18 mouse cellular contexts compared by ENCODE assay signal in the genomic region with DNA sequence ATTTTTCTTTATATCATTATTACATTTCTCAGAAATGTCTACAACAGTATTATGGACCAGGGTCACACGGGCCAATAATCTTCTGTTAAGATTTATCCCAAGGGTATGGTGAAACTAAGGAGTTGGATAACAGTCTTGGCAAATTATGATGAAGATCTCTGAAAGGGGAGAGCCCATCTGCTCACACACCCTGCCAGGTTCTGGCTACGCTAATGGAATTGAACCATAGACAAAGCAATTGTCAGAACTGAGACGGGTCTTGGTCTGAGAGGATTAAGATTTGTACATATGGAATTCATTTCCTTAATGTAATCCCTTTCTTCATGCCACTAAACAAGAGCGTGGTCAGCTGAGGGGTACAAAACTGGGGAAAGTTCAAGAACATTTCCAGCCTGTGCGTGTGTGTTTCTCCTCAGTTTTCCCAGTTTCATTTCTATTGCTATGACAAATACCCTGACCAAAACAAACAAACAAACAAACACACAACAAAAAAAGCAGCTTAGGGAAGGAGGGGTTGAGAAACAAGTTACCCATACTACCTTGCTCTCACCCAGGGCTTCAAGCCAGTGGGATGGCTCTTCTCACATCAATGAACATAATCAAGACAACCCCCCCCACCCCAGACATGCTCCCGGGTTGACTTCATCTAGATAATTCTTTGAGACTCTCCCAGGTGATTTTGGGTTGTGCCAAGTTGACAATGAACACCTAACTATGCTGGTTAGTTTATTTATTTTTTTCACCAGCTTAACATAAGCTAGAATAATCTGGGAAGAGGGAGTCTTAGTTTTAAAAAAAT.
DNase-seq lines count a peak whose midpoint lies in the region; ATAC-seq and TF ChIP-seq lines count a peak whose summit lies in the region.
"Had no signal": no experiment of that assay in that cellular context is flagged by ENCODE, and none has a peak within 500 bp of the region (broad histone marks: within the 10 kb centered on the region; RNA-seq: fewer than 3 reads in every experiment).

No protein-coding gene starts in this region.

- H3K27ac ChIP-seq in hindbrain, postnatal 0 days: no peak overlapping the region
- H3K27ac ChIP-seq in hindbrain, embryonic 10.5 days: no peak overlapping the region
- no peak overlapping the region for H3K27ac ChIP-seq in midbrain, postnatal 0 days (ENCODE audit: low read depth, low read length)
- no peak overlapping the region for H3K27ac ChIP-seq in midbrain, embryonic 16.5 days (ENCODE audit: low read length)
- H3K27ac ChIP-seq: heart, embryonic 10.5 days; hindbrain, embryonic 13.5 days; intestine, embryonic 15.5 days had no signal

- H3K9ac ChIP-seq in hindbrain, postnatal 0 days (replicated peaks; ENCODE audit: low read length): no peak overlapping the region
- H3K9ac ChIP-seq in midbrain, postnatal 0 days (replicated peaks; ENCODE audit: low read length, poor library complexity, severe bottlenecking): no peak overlapping the region
- no peak overlapping the region for H3K9ac ChIP-seq in midbrain, embryonic 16.5 days (ENCODE audit: low read depth, low read length)
- H3K9ac ChIP-seq: hindbrain, embryonic 13.5 days; intestine, embryonic 15.5 days had no signal

- TF ChIP-seq CTCF in hindbrain, postnatal 0 days (IDR thresholded peaks at IDR 0.05; ENCODE audit: low read depth): no peak
- TF ChIP-seq CTCF in midbrain, postnatal 0 days (IDR thresholded peaks at IDR 0.05): no peak
- no peak for TF ChIP-seq CTCF in brain, embryonic 14.5 days (IDR thresholded peaks at IDR 0.05; ENCODE audit: borderline replicate concordance, extremely low read depth, insufficient read depth, insufficient read length)

- no peaks in the 10 kb centered on the region for H3K27me3 ChIP-seq in hindbrain, postnatal 0 days (ENCODE audit: insufficient read depth, low read length)
- no peaks in the 10 kb centered on the region for H3K27me3 ChIP-seq in hindbrain, embryonic 10.5 days (ENCODE audit: insufficient read depth, poor library complexity, severe bottlenecking)
- no peaks in the 10 kb centered on the region for H3K27me3 ChIP-seq in midbrain, postnatal 0 days (ENCODE audit: insufficient read depth, low read length)
- H3K27me3 ChIP-seq in midbrain, embryonic 16.5 days (ENCODE audit: control insufficient read depth, insufficient read depth, low read depth, low read length): no peaks in the 10 kb centered on the region
- H3K27me3 ChIP-seq: intestine, embryonic 15.5 days had no signal

- no peaks in the 10 kb centered on the region for H3K36me3 ChIP-seq in hindbrain, postnatal 0 days (ENCODE audit: insufficient read depth, low read length)
- H3K36me3 ChIP-seq in hindbrain, embryonic 10.5 days: no peaks in the 10 kb centered on the region
- H3K36me3 ChIP-seq in midbrain, postnatal 0 days (ENCODE audit: insufficient read depth, low read length): no peaks in the 10 kb centered on the region
- H3K36me3 ChIP-seq in midbrain, embryonic 16.5 days (ENCODE audit: control insufficient read depth, insufficient read depth, low read length): no peaks in the 10 kb centered on the region
- H3K36me3 ChIP-seq: G1E; heart, embryonic 10.5 days; hindbrain, embryonic 13.5 days; intestine, embryonic 15.5 days had no signal

- no peak overlapping the region for H3K4me3 ChIP-seq in hindbrain, postnatal 0 days (ENCODE audit: low read length)
- no peak overlapping the region for H3K4me3 ChIP-seq in hindbrain, embryonic 10.5 days
- H3K4me3 ChIP-seq in midbrain, postnatal 0 days (ENCODE audit: low read depth, low read length): no peak overlapping the region
- no peak overlapping the region for H3K4me3 ChIP-seq in midbrain, embryonic 16.5 days (ENCODE audit: low read depth, low read length)
- H3K4me3 ChIP-seq: heart, embryonic 10.5 days; hindbrain, embryonic 13.5 days; intestine, embryonic 15.5 days had no signal

- TF ChIP-seq POLR2A in brain, embryonic 14.5 days (IDR thresholded peaks at IDR 0.05; ENCODE audit: borderline replicate concordance, extremely low read depth, insufficient read depth, insufficient read length, poor library complexity, severe bottlenecking): no peak

- H3K4me1 ChIP-seq in hindbrain, postnatal 0 days (ENCODE audit: insufficient read depth, low read length): 0 out of 2 replicates have a peak, but pooled peaks cover 4% of the 10 kb centered on the region
- H3K4me1 ChIP-seq in hindbrain, embryonic 10.5 days (replicated peaks): peaks cover 15% of the 10 kb centered on the region
- no peaks in the 10 kb centered on the region for H3K4me1 ChIP-seq in midbrain, postnatal 0 days (ENCODE audit: insufficient read depth, low read length)
- H3K4me1 ChIP-seq in midbrain, embryonic 16.5 days (ENCODE audit: control insufficient read depth, insufficient read depth, low read length): peaks cover 7% of the 10 kb centered on the region
- H3K4me1 ChIP-seq: intestine, embryonic 15.5 days had no signal

- no peak overlapping the region for H3K4me2 ChIP-seq in hindbrain, postnatal 0 days (ENCODE audit: low read depth, low read length)
- H3K4me2 ChIP-seq in midbrain, postnatal 0 days (ENCODE audit: low read depth, low read length, poor library complexity, severe bottlenecking): no peak overlapping the region
- no peak overlapping the region for H3K4me2 ChIP-seq in midbrain, embryonic 16.5 days (ENCODE audit: low read length)
- H3K4me2 ChIP-seq: hindbrain, embryonic 13.5 days; intestine, embryonic 15.5 days had no signal

- ATAC-seq in hindbrain, postnatal 0 days: no peak
- no peak for ATAC-seq in midbrain, postnatal 0 days (ENCODE audit: low FRiP score)
- no peak for ATAC-seq in midbrain, embryonic 16.5 days
- ATAC-seq: CD4-positive, CD25-positive, alpha-beta regulatory T cell, adult 4 months; forebrain, embryonic 16.5 days; intestine, embryonic 15.5 days had no signal

- peak; percentile 39 for DNase-seq in hindbrain, postnatal 0 days (ENCODE audit: low spot score)
- no peak for DNase-seq in hindbrain, embryonic 10.5 days (ENCODE audit: low spot score)
- peak; percentile 53 for DNase-seq in midbrain, postnatal 0 days (ENCODE audit: low spot score)
- DNase-seq in brain, embryonic 14.5 days (ENCODE audit: low read depth): peak; percentile 41
- DNase-seq in ovary, postnatal 14 days (ENCODE audit: low spot score): no peak
- DNase-seq: adrenal gland, postnatal 14 days; B cell, adult 2 months; gastrocnemius, postnatal 10 days; heart, adult 18-20 months; heart, postnatal 10 days; heart, postnatal 4 days had no signal

- no peaks in the 10 kb centered on the region for H3K9me3 ChIP-seq in hindbrain, postnatal 0 days (ENCODE audit: low read length)
- no peaks in the 10 kb centered on the region for H3K9me3 ChIP-seq in hindbrain, embryonic 10.5 days
- H3K9me3 ChIP-seq in midbrain, postnatal 0 days (ENCODE audit: low read length): no peaks in the 10 kb centered on the region
- peaks cover 5% of the 10 kb centered on the region; the same call in 1 of the 2 replicates for H3K9me3 ChIP-seq in midbrain, embryonic 16.5 days (replicated peaks; ENCODE audit: control insufficient read depth, low read length, poor library complexity, severe bottlenecking)
- H3K9me3 ChIP-seq: heart, embryonic 10.5 days; intestine, embryonic 15.5 days had no signal

- WGBS in hindbrain, postnatal 0 days: 61% methylated on average over 6 of the region's 6 CpGs
- WGBS in hindbrain, embryonic 10.5 days: 81% methylated on average over 6 of the region's 6 CpGs
- 36% methylated on average over 6 of the region's 6 CpGs for WGBS in midbrain, postnatal 0 days
- WGBS in midbrain, embryonic 16.5 days: 43% methylated on average over 6 of the region's 6 CpGs

Comparison
In these comparisons a context has a peak if more than half of its experiments do, and no peak if none do; other contexts are left out.
1. DNase-seq: peak in hindbrain, postnatal 0 days (single experiment), midbrain, postnatal 0 days (single experiment) and brain, embryonic 14.5 days (single experiment); none in hindbrain, embryonic 10.5 days (single experiment) and ovary, postnatal 14 days (single experiment).